Mouse (Mus musculus) testis, adult 10 weeks (tissue): ENCODE data around the gene Aanat. TPM values are rescaled to one million over a fixed set of nuclear protein-coding genes. Genes with fewer than 3 reads are reported as not detected.

Source experiments
- polyA plus RNA-seq: library from polyadenylated mRNA; stranded (reverse); fragments of 350-450 nt; fragmentation: Illumina TruSeq; extraction: RNeasy Lipid Tissue Mini Kit (QIAGEN cat#74804); gene quantifications from one replicate; pipeline ENCODE4 v1.2.3, GENCODE M21; 2014; ENCODE audit warnings: low read depth, low replicate concordance

The Aanat gene
- polyA plus RNA-seq: not detected

GRCm38 (mm10) chr11:116586310-116586709 lies at the start of gene Aanat:
Gene Aanat, plus strand, starts transcription at chr11:116586432.

GRCm38 (mm10) chr11:116581376-116581814 lies 4.8 kb upstream of the Aanat start, which contains the start of gene Ube2o:
Gene Ube2o, minus strand, starts transcription at chr11:116581447.

DNA sequence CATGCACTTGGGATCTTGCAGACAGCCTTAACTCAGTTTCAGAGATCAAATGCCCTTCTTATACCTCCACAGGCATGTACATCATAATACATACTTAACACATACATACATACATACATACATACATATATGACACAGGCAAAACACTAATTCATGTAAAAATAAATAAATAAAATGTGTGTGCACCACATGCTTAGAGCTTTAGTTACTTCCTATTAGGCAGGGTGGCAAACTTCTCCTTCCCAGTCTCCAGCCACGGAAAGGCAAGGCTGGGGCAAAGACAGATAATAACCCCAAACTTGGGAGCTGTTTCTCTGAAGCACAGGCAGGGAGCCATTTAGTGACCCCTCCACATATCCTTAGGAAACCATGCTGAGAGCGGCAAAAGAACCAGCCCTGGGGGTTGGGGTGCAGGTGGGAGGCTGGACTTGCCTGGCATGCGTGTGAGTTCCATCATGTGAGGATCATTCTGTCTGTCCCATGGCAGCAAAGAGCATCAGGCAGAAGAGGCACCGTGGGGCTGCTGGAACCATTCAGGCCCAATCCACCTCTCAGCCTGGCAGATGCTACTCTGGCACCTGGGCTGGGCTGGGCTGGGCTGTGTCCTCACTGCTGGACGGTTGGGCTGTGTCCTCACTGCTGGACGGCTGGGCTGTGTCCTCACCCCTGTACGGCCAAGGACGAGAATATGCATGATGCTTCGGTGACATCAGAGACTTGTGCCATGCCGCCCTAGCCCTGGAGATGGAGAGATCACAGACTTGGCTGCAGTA lies 40.3 kb downstream of the Aanat start, which contains the start of gene Rhbdf2:
Gene Rhbdf2, minus strand, starts transcription at position 721 of the 773 bp plus-strand sequence.

Other genes with a start within 250 kb of the Aanat start
- gene Rnf157, start 173.4 kb upstream of the Aanat start, polyA plus RNA-seq: 1.3 TPM
- 2.8 TPM for gene Ubald2, start 152.3 kb upstream of the Aanat start, polyA plus RNA-seq
- 61.0 TPM for gene Qrich2, start 120.2 kb upstream of the Aanat start, polyA plus RNA-seq
- 21.1 TPM for gene Prpsap1, start 92.2 kb upstream of the Aanat start, polyA plus RNA-seq
- 0.15 TPM for gene Sphk1, start 55.5 kb upstream of the Aanat start, polyA plus RNA-seq
- gene Ube2o, start 5.0 kb upstream of the Aanat start, polyA plus RNA-seq: 6.1 TPM
- not detected for gene Rhbdf2, start 40.6 kb downstream of the Aanat start, polyA plus RNA-seq
- gene Prcd, start 67.1 kb downstream of the Aanat start, polyA plus RNA-seq: 1.3 TPM
- gene Cygb, start 67.9 kb downstream of the Aanat start, polyA plus RNA-seq: 0.22 TPM
- gene St6galnac1, start 189.1 kb downstream of the Aanat start, polyA plus RNA-seq: not detected
- 6.0 TPM for gene Mxra7, start 241.6 kb downstream of the Aanat start, polyA plus RNA-seq